Mouse (Mus musculus) gastrocnemius, adult 18-20 months (tissue): Measurements from ENCODE around the gene Pmpcb. TPM values are rescaled to one million over a fixed set of nuclear protein-coding genes. Genes with fewer than 3 reads are reported as not detected.
A peak's percentile ranks its signal among the peaks of the same experiment; 100 is the strongest.

ENCODE experiments used
- DNase-seq: peaks from one replicate; pipeline ENCODE4 v3.0.0; 2021; ENCODE audit warnings: low spot score
- total RNA-seq, 2 experiments: library from RNA; stranded (reverse); gene quantifications; 2 replicates each; pipeline ENCODE4 v1.2.3; 2021

Gene Pmpcb
- total RNA-seq, 2 experiments from 2014 or later: 101 to 113 TPM

GRCm38 (mm10) chr5:21732177-21732911 lies 4.6 kb upstream of the Pmpcb start:
- DNase-seq: no peak

GRCm38 (mm10) chr5:21732930-21733329 lies 4.0 kb upstream of the Pmpcb start:
- DNase-seq: peak; percentile 26

- no peak for DNase-seq
These were observed 1.8 kb upstream of the Pmpcb start for GRCm38 (mm10) chr5:21735100-21735499.

GRCm38 (mm10) chr5:21735584-21735983 lies 1.4 kb upstream of the Pmpcb start:
- peak; percentile 77 for DNase-seq

- DNase-seq: no peak
These were observed 895 bp upstream of the Pmpcb start for GRCm38 (mm10) chr5:21736046-21736445.

GRCm38 (mm10) chr5:21737620-21738019 lies 679 bp downstream of the Pmpcb start:
- no peak for DNase-seq

GRCm38 (mm10) chr5:21739120-21739519 lies 2.2 kb downstream of the Pmpcb start:
- DNase-seq: no peak

- no peak for DNase-seq
These were observed 2.9 kb downstream of the Pmpcb start for GRCm38 (mm10) chr5:21739881-21740280.

- no peak for DNase-seq
These were observed 6.7 kb downstream of the Pmpcb start for GRCm38 (mm10) chr5:21743606-21744005.

- no peak for DNase-seq
These were observed 7.7 kb downstream of the Pmpcb start for GRCm38 (mm10) chr5:21744651-21745050.

GRCm38 (mm10) chr5:21745966-21746365 lies 9.0 kb downstream of the Pmpcb start:
- DNase-seq: no peak

- no peak for DNase-seq
These were observed 31.6 kb downstream of the Pmpcb start for GRCm38 (mm10) chr5:21768506-21768905.

- no peak for DNase-seq
These were observed 32.9 kb downstream of the Pmpcb start for GRCm38 (mm10) chr5:21769841-21770240.

GRCm38 (mm10) chr5:21776491-21776890 lies 39.5 kb downstream of the Pmpcb start:
- DNase-seq: no peak

- no peak for DNase-seq
These were observed 47.5 kb downstream of the Pmpcb start for GRCm38 (mm10) chr5:21784161-21785052.

GRCm38 (mm10) chr5:21785053-21785452 lies 48.1 kb downstream of the Pmpcb start, which contains the start of the genes Dnajc2 and Psmc2:
Gene Dnajc2 (minus strand): TSS chr5:21785251.
Gene Psmc2 (plus strand): TSS chr5:21785283.
- DNase-seq: peak; percentile 88

GRCm38 (mm10) chr5:21785776-21786175 lies 48.8 kb downstream of the Pmpcb start:
- no peak for DNase-seq

GRCm38 (mm10) chr5:21786258-21787185 lies 49.6 kb downstream of the Pmpcb start:
- DNase-seq: peak; percentile 93

GRCm38 (mm10) chr5:21787186-21788105 lies 50.5 kb downstream of the Pmpcb start:
- DNase-seq: no peak

- DNase-seq: no peak
These were observed 52.1 kb downstream of the Pmpcb start for GRCm38 (mm10) chr5:21789061-21789460.
